Mouse (Mus musculus): ENCODE measurements around the gene Daxx. TPM values are rescaled to one million over a fixed set of nuclear protein-coding genes. Genes with fewer than 3 reads are reported as not detected.

The Daxx gene
- polyA plus RNA-seq, 1 experiment from 2014 or later = 37.1 TPM

GRCm38 (mm10) chr17:33952879-33953278, 43.7 kb downstream of the Daxx start:
- 69% methylated on average over 4 of the region's 4 CpGs for WGBS (ENCODE audit: insufficient replicate concordance)
- H3K4me1 ChIP-seq = peaks cover 68% of the 10 kb centered on the region
- H3K4me2 ChIP-seq = peak overlapping the region; percentile 90
- H3K9ac ChIP-seq = peak overlapping the region; percentile 84
- ATAC-seq = no peak
- H3K27ac ChIP-seq = peak overlapping the region; percentile 92
- peak overlapping the region; percentile 80 for H3K4me3 ChIP-seq
- H3K27me3 ChIP-seq (replicated peaks) = no peaks in the 10 kb centered on the region
- no peaks in the 10 kb centered on the region for H3K9me3 ChIP-seq (replicated peaks)
- peaks cover 66% of the 10 kb centered on the region for H3K36me3 ChIP-seq

GRCm38 (mm10) chr17:33953310-33953709, 44.1 kb downstream of the Daxx start:
- 58% methylated on average over 3 of the region's 3 CpGs for WGBS (ENCODE audit: insufficient replicate concordance)
- Histone ChIP-seq H3K27ac (peak overlapping the region; percentile 92), H3K4me1 (peaks cover 68% of the 10 kb centered on the region)

GRCm38 (mm10) chr17:33953961-33954565, 44.8 kb downstream of the Daxx start:
- H3K4me1 ChIP-seq = peaks cover 68% of the 10 kb centered on the region
- WGBS (ENCODE audit: insufficient replicate concordance) = 21% methylated on average over 5 of the region's 5 CpGs

More at GRCm38 (mm10) chr17:33953310-33953709, 44.1 kb downstream of the Daxx start:
- H3K4me2 ChIP-seq = peak overlapping the region; percentile 90
- H3K9ac ChIP-seq = peak overlapping the region; percentile 84
- H3K27me3 ChIP-seq (replicated peaks) = no peaks in the 10 kb centered on the region
- no peak for ATAC-seq
- peaks cover 65% of the 10 kb centered on the region for H3K36me3 ChIP-seq
- no peaks in the 10 kb centered on the region for H3K9me3 ChIP-seq (replicated peaks)
- H3K4me3 ChIP-seq = peak overlapping the region; percentile 80

GRCm38 (mm10) chr17:33954646-33955554, 45.7 kb downstream of the Daxx start:
- Histone ChIP-seq H3K4me1 (peaks cover 64% of the 10 kb centered on the region), H3K4me3 (peak overlapping the region; percentile 80), H3K36me3 (peaks cover 65% of the 10 kb centered on the region)

More at GRCm38 (mm10) chr17:33953961-33954565, 44.8 kb downstream of the Daxx start:
- Histone ChIP-seq H3K27ac (peak overlapping the region; percentile 92), H3K36me3 (peaks cover 65% of the 10 kb centered on the region), H3K9ac (peak overlapping the region; percentile 84), H3K27me3 (replicated peaks) (no peaks in the 10 kb centered on the region), H3K4me2 (peak overlapping the region; percentile 90), H3K9me3 (replicated peaks) (no peaks in the 10 kb centered on the region), H3K4me3 (peak overlapping the region; percentile 80)
- no peak for ATAC-seq

GRCm38 (mm10) chr17:33955555-33956214, 46.5 kb downstream of the Daxx start, which contains the start of the genes Vps52 and Rps18:
Vps52 (plus strand) TSS chr17:33955812.
Rps18 (minus strand) TSS chr17:33956001.
- Histone ChIP-seq H3K36me3 (peaks cover 65% of the 10 kb centered on the region), H3K27me3 (replicated peaks) (no peaks in the 10 kb centered on the region), H3K9me3 (replicated peaks) (no peaks in the 10 kb centered on the region), H3K27ac (peak within 1 kb of the TSS; percentile 92), H3K4me2 (peak within 1 kb of the TSS; percentile 91), H3K9ac (peak within 1 kb of the TSS; percentile 84), H3K4me1 (peaks cover 56% of the 10 kb centered on the region), H3K4me3 (peak within 1 kb of the TSS; percentile 80)
- ATAC-seq = peak; percentile 81
- under 1% methylated on average over 50 of the region's 50 CpGs for WGBS (ENCODE audit: insufficient replicate concordance)

More at GRCm38 (mm10) chr17:33954646-33955554, 45.7 kb downstream of the Daxx start:
- H3K27ac ChIP-seq = peak overlapping the region; percentile 92
- no peak for ATAC-seq
- peak overlapping the region; percentile 84 for H3K9ac ChIP-seq
- WGBS (ENCODE audit: insufficient replicate concordance) = under 1% methylated on average over 33 of the region's 33 CpGs
- H3K27me3 ChIP-seq (replicated peaks) = no peaks in the 10 kb centered on the region
- no peaks in the 10 kb centered on the region for H3K9me3 ChIP-seq (replicated peaks)
- H3K4me2 ChIP-seq = peak overlapping the region; percentile 90

- no peak for ATAC-seq
- peak overlapping the region; percentile 80 for H3K4me3 ChIP-seq
- peaks cover 70% of the 10 kb centered on the region for H3K36me3 ChIP-seq
- no peaks in the 10 kb centered on the region for H3K27me3 ChIP-seq (replicated peaks)
- peak overlapping the region; percentile 90 for H3K27ac ChIP-seq
- 3% methylated on average over 10 of the region's 10 CpGs for WGBS (ENCODE audit: insufficient replicate concordance)
- H3K4me1 ChIP-seq = peaks cover 49% of the 10 kb centered on the region
- no peaks in the 10 kb centered on the region for H3K9me3 ChIP-seq (replicated peaks)
- peak overlapping the region; percentile 84 for H3K9ac ChIP-seq
- peak overlapping the region; percentile 91 for H3K4me2 ChIP-seq
Observed at GRCm38 (mm10) chr17:33956336-33956735, 47.1 kb downstream of the Daxx start.

GRCm38 (mm10) chr17:33957493-33957892, 48.3 kb downstream of the Daxx start:
- Histone ChIP-seq H3K27me3 (replicated peaks) (no peaks in the 10 kb centered on the region), H3K9me3 (replicated peaks) (no peaks in the 10 kb centered on the region), H3K36me3 (peaks cover 73% of the 10 kb centered on the region), H3K9ac (no peak overlapping the region; the same call in 1 of the 2 replicates), H3K4me3 (no peak overlapping the region), H3K4me2 (0 out of 2 replicates have a peak overlapping the region, but pooled peaks have one; percentile 91), H3K4me1 (peaks cover 38% of the 10 kb centered on the region), H3K27ac (no peak overlapping the region)
- WGBS (ENCODE audit: insufficient replicate concordance) = 80% methylated on average over 6 of the region's 6 CpGs
- ATAC-seq = no peak

- Histone ChIP-seq H3K4me1 (peaks cover 28% of the 10 kb centered on the region), H3K9me3 (replicated peaks) (no peaks in the 10 kb centered on the region), H3K27ac (no peak overlapping the region), H3K36me3 (peaks cover 73% of the 10 kb centered on the region), H3K4me2 (no peak overlapping the region), H3K27me3 (replicated peaks) (no peaks in the 10 kb centered on the region), H3K4me3 (no peak overlapping the region), H3K9ac (no peak overlapping the region)
- no peak for ATAC-seq
- WGBS (ENCODE audit: insufficient replicate concordance) = 87% methylated on average over 11 of the region's 11 CpGs
Observed at GRCm38 (mm10) chr17:33958451-33958850, 49.2 kb downstream of the Daxx start.

GRCm38 (mm10) chr17:33959135-33959534, 49.9 kb downstream of the Daxx start:
- no peak overlapping the region for H3K4me2 ChIP-seq
- H3K9ac ChIP-seq = no peak overlapping the region
- H3K4me1 ChIP-seq = peaks cover 21% of the 10 kb centered on the region
- 88% methylated on average over 13 of the region's 13 CpGs for whole genome bisulfite sequencing (ENCODE audit: insufficient replicate concordance)
- peaks cover 73% of the 10 kb centered on the region for H3K36me3 ChIP-seq
- no peaks in the 10 kb centered on the region for H3K27me3 ChIP-seq (replicated peaks)
- H3K9me3 ChIP-seq (replicated peaks) = no peaks in the 10 kb centered on the region
- no peak for ATAC-seq
- H3K4me3 ChIP-seq = no peak overlapping the region
- H3K27ac ChIP-seq = no peak overlapping the region

GRCm38 (mm10) chr17:33959948-33960347, 50.7 kb downstream of the Daxx start:
- H3K9me3 ChIP-seq (replicated peaks) = no peaks in the 10 kb centered on the region
- peaks cover 15% of the 10 kb centered on the region for H3K4me1 ChIP-seq
- H3K9ac ChIP-seq = no peak overlapping the region
- H3K27me3 ChIP-seq (replicated peaks) = no peaks in the 10 kb centered on the region
- no peak overlapping the region for H3K4me2 ChIP-seq
- ATAC-seq = no peak
- no peak overlapping the region for H3K27ac ChIP-seq
- peaks cover 70% of the 10 kb centered on the region for H3K36me3 ChIP-seq
- no peak overlapping the region for H3K4me3 ChIP-seq
- 89% methylated on average over 15 of the region's 15 CpGs for WGBS (ENCODE audit: insufficient replicate concordance)

GRCm38 (mm10) chr17:33962876-33963275, 53.7 kb downstream of the Daxx start:
- H3K36me3 ChIP-seq = peaks cover 86% of the 10 kb centered on the region
- no peak overlapping the region for H3K4me3 ChIP-seq
- H3K27ac ChIP-seq = no peak overlapping the region
- no peaks in the 10 kb centered on the region for H3K27me3 ChIP-seq (replicated peaks)
- no peaks in the 10 kb centered on the region for H3K4me1 ChIP-seq
- H3K9me3 ChIP-seq (replicated peaks) = no peaks in the 10 kb centered on the region
- H3K9ac ChIP-seq = no peak overlapping the region
- no peak for ATAC-seq
- no peak overlapping the region for H3K4me2 ChIP-seq
- WGBS (ENCODE audit: insufficient replicate concordance) = 85% methylated on average over 7 of the region's 7 CpGs

Measured in liver, embryonic 12.5 days (tissue).